Mouse (Mus musculus): ENCODE measurements at regions not wholly inside any gene's neighbourhood (a gene's known extent, or its start where the extent isn't known, plus 50 kb on each side); places are given as distances from the start of the nearest gene placed in this dataset.
"Not testable (repeated sequence)": the region's sequence is repeated elsewhere in the genome, so short reads cannot be mapped to it uniquely, and the experiment has no call there.

DNA sequence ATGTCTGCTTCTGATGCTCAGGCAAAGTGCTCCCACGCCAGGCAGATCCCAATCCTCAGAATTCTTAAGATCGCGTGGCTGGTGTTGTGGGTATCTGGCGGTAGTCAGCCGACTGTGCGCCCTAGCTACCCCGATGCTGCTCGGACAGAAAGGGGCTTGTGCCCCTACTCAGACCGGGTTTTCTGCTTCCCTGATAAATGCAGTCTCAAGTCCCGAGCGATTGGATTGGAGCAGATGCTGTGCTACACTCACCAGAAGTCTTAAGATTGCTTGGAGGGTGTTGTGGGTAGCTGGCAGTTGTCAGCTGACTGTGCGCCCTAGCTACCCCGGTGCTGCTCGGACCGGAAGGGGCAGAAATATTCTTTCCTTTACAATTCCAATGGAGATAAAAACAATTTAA is 99.3 kb downstream of the Gm7489 start:
- not testable (repeated sequence) for DNase-seq (ENCODE audit: low spot score in 2 of 2)

- no peak for DNase-seq (ENCODE audit: low spot score in 2 of 2)
Measured at GRCm38 (mm10) chr15:53989888-53990287, 105.2 kb downstream of the Gm7489 start.

GRCm38 (mm10) chr15:53995199-53995868 is 110.6 kb downstream of the Gm7489 start:
- no peak for DNase-seq (ENCODE audit: low spot score in 2 of 2)

GRCm38 (mm10) chr15:53998600-53999290 is 114.0 kb downstream of the Gm7489 start:
- no peak for DNase-seq (ENCODE audit: low spot score in 2 of 2)

GRCm38 (mm10) chr15:54033756-54034155 is 149.1 kb downstream of the Gm7489 start:
- DNase-seq (ENCODE audit: low spot score in 2 of 2), result no peak

GRCm38 (mm10) chr15:54050711-54051110 is 166.0 kb downstream of the Gm7489 start:
- DNase-seq (ENCODE audit: low spot score in 2 of 2), result no peak

DNA sequence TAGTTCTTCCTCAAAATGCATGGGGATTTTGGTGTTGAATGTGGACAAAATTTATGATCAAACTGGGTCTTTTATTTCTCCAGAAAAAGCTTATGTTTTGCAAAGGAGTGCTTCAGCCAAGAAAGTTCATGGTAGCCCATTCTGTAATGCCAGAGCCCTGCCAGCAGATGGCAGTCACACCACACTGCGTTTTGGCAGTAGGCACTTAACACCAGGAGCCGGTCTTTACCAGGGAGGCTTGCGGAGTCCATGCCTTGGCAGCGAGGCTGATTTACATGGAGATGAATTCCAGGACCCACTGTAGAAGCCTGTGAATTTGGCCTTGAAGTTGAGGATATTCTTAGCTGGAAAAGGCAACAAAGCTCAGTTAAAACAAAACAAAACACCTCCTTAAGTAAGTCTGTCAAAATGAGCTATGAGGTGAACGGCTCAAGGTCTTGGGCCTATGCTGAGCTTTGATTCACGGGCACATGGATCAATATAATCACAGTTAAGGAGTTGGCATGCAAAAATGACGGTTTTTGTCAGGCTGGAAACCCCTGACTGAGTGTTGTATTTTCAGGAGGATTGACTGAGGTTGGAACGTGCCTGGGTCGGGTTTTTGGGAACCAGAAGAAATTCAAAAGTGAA is 185.4 kb downstream of the Gm7489 start:
- peak in 1 of 2 experiments; percentile 9 for DNase-seq (ENCODE audit: low spot score in 2 of 2)

- no peak for DNase-seq (ENCODE audit: low spot score in 2 of 2)
Measured at GRCm38 (mm10) chr15:54071732-54072131, 187.0 kb downstream of the Gm7489 start.

GRCm38 (mm10) chr15:54091301-54091700 is 206.6 kb downstream of the Gm7489 start:
- DNase-seq (ENCODE audit: low spot score in 2 of 2), result no peak

DNA sequence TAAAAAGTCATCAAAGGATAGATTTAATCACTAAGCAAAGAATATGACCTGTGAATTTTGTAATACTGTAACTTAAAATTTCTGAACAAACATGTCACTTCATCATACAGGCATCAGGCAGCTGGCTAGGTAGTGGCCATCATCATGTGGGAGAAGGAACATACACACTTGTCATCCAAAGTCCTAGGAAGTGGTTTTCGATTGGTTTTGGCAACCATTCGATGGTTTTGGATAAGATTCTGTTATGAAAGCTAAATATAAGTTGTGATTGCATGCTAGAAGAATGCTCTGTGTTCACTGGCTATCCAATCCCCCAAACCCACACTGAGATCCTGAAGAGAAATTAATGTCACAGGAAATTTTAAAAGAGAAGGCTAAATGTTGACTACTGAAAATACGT is 207.7 kb downstream of the Gm7489 start:
- no peak for DNase-seq (ENCODE audit: low spot score in 2 of 2)

GRCm38 (mm10) chr15:54097498-54097897 is 212.8 kb downstream of the Gm7489 start:
- no peak for DNase-seq (ENCODE audit: low spot score in 2 of 2)

DNA sequence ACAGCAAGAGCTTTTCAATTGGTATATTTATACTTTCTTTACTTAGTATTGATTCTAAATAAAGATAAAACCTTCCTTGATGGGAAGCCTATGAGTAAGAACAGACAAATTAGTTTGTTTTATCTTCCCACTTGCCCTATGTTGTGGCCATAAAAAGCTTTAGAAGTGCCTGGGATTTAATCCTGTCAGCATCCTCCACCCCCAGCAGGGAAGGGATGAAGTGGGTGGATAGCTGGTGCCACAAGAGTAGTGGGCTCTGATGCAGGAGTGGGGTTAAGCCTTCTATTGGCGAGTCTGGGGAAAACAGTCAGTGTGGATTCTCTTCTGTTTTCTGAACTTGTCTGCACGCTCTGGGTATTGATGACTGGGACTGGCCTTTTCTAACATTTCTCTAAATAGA is 227.7 kb downstream of the Gm7489 start:
- no peak for DNase-seq (ENCODE audit: low spot score in 2 of 2)

DNA sequence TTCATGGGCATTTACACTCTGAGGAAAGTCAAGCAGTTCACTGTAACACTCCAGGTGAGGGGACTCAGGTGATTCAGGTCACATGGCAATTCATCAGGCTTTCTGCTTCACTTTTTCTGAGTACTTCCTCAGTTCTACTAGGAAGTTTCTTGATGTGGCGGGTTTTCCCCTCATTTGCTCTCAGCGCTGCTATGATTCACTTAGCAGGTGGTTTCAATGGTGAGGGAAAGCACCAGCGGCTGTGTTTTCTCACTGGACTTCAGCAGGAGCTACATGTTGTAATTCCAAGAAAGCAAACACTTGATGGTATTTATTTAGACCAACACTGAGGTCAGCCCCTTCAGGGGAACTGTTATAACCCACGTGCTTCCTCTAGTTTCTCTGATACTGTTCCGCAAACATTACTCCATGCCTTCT is 229.4 kb downstream of the Gm7489 start:
- no peak for DNase-seq (ENCODE audit: low spot score in 2 of 2)

GRCm38 (mm10) chr15:54117967-54118538 is 233.3 kb downstream of the Gm7489 start:
- no peak for DNase-seq (ENCODE audit: low spot score in 2 of 2)

GRCm38 (mm10) chr15:54120456-54120855 is 235.8 kb downstream of the Gm7489 start:
- no peak for DNase-seq (ENCODE audit: low spot score in 2 of 2)

DNA sequence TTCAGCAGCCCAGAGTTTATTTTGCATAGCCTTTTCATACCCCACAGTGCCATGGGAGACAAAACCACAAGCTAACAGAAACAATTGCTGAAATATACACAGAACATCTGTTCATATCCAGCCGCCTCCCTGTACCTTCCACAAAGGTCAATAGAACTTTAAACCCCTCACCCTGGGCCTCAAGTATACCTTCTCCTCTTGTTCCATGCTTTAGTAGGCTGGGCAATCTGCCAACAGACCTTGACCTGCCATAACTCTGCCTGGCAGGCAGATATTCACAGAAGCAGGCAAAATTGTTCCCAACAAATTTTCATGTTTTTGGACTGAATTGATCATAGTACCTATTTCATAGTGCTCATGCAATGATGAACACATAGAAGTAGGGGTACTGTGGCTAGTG is 279.6 kb downstream of the Gm7489 start:
- no peak for DNase-seq (ENCODE audit: low spot score in 2 of 2)

DNA sequence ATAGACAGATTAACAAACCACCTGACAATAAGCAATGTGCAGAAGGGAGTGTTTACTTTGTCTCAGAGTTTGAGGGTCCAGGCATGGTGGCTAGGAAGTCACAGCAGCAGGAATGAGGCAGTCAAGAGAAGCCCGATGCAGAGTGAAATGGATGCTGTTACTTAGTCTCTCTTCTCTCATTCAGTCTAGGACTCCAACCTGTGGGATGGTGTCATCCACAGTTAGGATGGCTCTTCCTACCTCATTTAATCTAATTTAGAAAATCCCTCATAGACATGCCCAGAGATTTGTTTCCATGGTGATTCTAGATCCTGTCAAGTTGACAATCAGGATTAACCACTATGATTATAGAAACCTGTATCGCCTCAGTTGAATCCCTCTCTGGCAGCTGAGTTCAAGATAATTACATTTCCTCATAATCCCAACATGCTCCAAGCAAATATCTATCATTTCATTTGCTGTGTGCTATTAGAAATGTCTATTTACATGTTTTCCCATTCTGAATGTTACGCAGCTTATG is 283.2 kb downstream of the Gm7489 start:
- DNase-seq (ENCODE audit: low spot score in 2 of 2), result no peak

GRCm38 (mm10) chr15:54177221-54177620 is 292.5 kb downstream of the Gm7489 start:
- no peak for DNase-seq (ENCODE audit: low spot score in 2 of 2)

GRCm38 (mm10) chr15:54177791-54178190 is 293.1 kb downstream of the Gm7489 start:
- no peak for DNase-seq (ENCODE audit: low spot score in 2 of 2)

Data from gastrocnemius, adult 8-10 months (tissue).